Mouse (Mus musculus): ENCODE data around the gene Hspa1l.
"Not testable (repeated sequence)": the region's sequence is repeated elsewhere in the genome, so short reads cannot be mapped to it uniquely, and the experiment has no call there.

Hspa1l gene

DNA sequence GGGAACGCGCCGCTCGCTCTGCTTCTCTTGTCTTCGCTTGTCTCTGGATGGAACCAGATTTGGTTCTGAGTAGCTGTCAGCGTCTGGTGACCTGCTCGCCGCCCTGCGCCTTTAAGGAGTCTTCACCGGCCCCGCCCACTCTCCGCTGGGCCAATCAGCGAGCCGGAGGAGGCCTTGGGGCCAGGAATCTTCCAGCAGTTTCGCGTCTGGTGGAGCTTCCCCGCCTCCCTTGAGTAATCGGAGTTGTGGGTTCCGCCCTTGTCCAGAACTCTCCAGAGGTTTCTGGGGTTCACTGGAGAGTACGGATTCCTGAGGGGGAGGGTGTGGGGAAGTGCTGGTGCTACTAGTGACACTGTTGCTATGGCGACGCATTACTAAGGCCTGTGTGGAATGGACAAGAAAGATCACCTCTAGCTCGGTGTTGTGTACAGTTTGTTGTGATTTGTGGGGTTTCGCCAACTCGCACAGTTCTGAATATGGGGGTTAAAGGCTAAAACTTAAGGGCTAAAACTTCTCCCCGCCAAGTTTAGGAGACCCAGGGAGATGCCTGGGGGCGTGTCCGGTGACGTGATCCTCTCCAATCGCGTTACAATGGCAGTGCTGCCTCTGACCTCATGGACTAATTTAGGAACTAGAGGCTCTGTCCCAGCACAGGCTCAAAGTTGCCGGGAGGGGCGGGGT is at the start of gene Hspa1l, which contains the start of gene Hspa1a:
Gene Hspa1l, plus strand, starts transcription at position 635 of the 681 bp plus-strand sequence.
Gene Hspa1a, minus strand, starts transcription at position 88 of the 681 bp plus-strand sequence.
- not testable (repeated sequence) for DNase-seq (ENCODE audit: low read depth)

DNA sequence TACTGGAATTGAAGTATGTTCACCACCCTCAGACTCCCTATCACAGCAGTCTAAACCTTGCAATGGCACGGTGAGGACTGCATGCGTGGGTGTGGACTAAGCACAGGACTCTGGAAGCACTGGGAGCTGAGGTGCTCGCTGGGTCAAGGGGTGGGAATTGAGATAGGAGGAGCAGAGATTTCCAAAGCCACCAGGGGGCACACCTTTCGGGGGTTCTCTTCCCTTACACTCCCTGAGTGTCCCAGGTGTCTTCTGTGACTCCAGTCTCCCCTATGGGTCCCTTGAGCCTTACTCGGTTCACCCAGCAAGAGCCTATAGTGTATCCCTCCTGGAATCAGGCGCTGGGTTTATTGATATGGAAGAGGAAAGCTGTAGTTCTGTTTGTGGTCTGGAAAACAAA is 49.6 kb upstream of the Hspa1l start:
- DNase-seq (ENCODE audit: low read depth): no peak

DNA sequence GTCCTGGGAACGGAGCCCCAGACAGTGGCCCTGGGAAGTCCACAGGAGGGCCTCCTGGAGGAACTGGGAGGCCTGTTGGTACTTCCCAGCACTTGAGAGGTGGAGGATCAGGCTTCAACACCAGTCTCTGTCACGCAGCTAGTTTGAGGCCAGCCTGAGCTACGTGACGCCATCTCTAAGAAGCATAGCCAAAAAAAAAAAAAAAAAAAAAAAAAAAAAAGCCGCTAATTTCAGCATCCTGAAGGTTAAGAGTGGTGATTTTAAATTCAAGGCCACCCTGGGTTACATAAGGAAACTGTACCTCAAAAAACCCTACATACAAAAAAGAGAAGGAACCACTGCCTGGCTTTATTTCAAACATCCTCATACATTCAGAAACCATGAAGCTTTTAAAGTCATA is 48.2 kb upstream of the Hspa1l start:
- no peak for DNase-seq (ENCODE audit: low read depth)

- no peak for DNase-seq (ENCODE audit: low read depth)
Observed at GRCm38 (mm10) chr17:34927306-34928019, 45.0 kb upstream of the Hspa1l start.

DNA sequence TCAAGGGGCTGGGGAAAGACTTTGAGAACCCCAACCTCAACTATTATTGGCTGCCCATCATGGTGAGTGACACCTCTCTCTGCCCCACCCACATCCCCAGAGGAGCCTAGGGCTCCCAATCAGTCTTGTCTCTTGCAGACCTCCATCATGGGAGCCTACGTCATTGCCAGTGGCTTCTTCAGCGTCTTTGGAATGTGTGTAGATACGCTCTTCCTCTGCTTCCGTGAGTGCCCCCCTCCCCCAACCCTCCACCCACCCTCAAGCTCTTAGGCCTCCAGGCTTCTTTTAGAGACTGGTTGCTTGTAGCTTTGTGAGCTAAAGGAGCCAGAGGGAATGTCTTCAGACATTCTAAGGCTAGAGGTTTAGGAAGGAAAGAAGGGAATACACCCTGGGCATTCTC is 43.7 kb upstream of the Hspa1l start:
- DNase-seq (ENCODE audit: low read depth): no peak

- peak; percentile 99 for DNase-seq (ENCODE audit: low read depth)
Observed at GRCm38 (mm10) chr17:34931061-34931734, 41.3 kb upstream of the Hspa1l start, which contains the start of gene Neu1. Gene Neu1 (plus strand): TSS chr17:34931253.

- no peak for DNase-seq (ENCODE audit: low read depth)
Observed at GRCm38 (mm10) chr17:34931735-34932098, 40.8 kb upstream of the Hspa1l start.

GRCm38 (mm10) chr17:34932287-34932686 is 40.2 kb upstream of the Hspa1l start:
- DNase-seq (ENCODE audit: low read depth): no peak

GRCm38 (mm10) chr17:34934031-34934430 is 38.5 kb upstream of the Hspa1l start:
- no peak for DNase-seq (ENCODE audit: low read depth)

DNA sequence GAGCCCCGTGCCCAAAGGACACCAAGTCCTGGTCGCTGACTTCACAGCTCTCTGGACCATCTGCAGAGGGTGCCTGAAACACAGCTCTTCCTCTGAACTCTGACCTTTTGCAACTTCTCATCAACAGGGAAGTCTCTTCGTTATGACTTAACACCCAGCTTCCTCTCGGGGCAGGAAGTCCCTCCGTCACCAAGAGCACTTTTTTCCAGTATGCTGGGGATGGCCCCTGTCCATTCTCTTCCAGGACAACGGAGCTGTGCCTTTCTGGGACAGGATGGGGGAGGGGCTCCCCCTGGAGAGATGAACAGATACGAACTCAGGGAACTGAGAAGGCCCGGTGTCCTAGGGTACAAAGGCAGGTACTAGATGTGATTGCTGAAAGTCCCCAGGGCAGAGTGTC is 37.7 kb upstream of the Hspa1l start:
- no peak for DNase-seq (ENCODE audit: low read depth)

DNA sequence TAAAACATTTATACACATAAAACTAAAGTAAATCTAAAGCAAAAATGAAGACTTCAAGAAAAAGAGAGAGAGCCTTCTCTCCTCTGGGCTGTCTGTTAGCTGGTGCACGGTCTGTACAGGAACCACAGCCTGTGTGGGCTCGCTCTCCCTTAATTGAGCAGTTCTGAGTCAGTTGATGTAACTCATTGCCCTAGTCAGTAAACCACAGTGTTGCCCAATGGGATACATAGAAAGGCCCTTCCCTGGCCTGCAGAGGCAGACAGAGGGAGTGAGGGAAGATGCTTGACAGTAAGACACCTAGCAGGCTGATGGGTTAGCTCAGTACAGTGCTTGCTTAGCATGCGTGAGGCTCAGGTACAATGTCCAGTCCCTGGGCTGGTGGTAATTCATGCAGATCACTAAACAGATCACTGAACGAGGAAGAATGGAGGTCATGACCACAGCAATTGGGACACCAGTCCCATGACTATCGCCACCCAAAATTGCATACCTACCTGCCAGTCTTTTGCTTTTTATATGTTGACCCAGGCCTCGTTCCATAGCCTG is 34.5 kb upstream of the Hspa1l start:
- no peak for DNase-seq (ENCODE audit: low read depth)

- no peak for DNase-seq (ENCODE audit: low read depth)
Observed at GRCm38 (mm10) chr17:34941344-34942041, 31.0 kb upstream of the Hspa1l start.

GRCm38 (mm10) chr17:34943128-34943815 is 29.2 kb upstream of the Hspa1l start:
- no peak for DNase-seq (ENCODE audit: low read depth)

DNA sequence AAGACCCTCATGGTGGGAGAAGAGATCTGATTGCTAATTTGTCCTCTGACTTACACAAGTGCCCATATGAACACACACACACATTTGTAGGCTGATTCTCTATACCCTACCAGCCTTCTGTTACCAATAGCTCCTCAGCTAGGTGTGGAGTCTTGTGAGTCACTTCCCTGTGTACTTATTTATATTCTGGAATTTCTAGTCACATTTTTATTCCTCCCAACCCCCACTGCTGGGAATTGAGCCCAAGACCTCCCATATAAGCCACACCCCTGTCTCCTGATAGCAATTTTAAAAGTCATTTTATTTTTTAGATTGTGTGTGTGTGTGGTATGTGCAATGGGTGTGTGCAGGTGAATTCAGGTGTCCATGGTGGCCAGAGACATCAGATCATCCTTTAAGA is 28.1 kb upstream of the Hspa1l start:
- DNase-seq (ENCODE audit: low read depth): no peak

- no peak for DNase-seq (ENCODE audit: low read depth)
Observed at GRCm38 (mm10) chr17:34946486-34947140, 25.9 kb upstream of the Hspa1l start.

DNA sequence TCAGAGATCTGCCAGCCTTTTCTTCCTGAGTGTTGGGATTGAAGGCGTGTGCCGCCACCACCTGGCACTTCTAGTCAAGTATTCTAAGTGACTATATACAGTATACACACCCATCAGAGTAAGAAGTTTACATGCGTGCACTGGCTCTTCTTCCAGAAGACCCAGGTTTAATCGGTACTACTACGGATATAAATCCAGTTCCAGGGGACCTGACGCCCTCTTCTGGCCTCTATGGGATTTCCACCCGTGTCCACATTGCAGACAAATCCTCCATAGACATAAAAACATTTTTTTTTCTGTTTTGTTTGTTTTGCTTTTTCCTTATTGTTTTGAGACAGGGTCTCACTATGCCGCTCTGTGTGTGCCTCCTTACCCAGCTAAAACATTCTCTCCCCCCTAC is 24.9 kb upstream of the Hspa1l start:
- DNase-seq (ENCODE audit: low read depth): no peak

GRCm38 (mm10) chr17:34948721-34949552 is 23.6 kb upstream of the Hspa1l start:
- not testable (repeated sequence) for DNase-seq (ENCODE audit: low read depth)

DNA sequence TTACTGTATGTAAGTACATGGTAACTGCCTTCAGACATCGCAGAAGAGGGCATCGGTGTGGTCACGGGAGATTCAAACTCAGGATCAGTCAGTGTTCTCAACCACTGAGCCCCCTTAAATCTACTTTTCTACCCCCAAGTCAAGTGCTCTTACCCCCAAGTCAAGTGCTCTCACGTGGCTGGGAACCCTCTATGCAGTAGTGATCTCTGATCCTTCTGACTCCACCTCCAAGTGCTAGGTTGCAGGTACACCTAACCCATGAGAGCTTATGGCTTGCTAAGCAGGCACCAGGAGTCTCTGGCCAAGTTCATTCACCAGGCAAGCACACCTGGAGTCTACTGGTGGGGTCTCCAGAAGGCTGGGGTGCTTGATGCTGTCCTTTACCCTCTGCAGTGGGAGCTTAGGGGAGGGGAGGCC is 22.9 kb upstream of the Hspa1l start:
- no peak for DNase-seq (ENCODE audit: low read depth)

DNA sequence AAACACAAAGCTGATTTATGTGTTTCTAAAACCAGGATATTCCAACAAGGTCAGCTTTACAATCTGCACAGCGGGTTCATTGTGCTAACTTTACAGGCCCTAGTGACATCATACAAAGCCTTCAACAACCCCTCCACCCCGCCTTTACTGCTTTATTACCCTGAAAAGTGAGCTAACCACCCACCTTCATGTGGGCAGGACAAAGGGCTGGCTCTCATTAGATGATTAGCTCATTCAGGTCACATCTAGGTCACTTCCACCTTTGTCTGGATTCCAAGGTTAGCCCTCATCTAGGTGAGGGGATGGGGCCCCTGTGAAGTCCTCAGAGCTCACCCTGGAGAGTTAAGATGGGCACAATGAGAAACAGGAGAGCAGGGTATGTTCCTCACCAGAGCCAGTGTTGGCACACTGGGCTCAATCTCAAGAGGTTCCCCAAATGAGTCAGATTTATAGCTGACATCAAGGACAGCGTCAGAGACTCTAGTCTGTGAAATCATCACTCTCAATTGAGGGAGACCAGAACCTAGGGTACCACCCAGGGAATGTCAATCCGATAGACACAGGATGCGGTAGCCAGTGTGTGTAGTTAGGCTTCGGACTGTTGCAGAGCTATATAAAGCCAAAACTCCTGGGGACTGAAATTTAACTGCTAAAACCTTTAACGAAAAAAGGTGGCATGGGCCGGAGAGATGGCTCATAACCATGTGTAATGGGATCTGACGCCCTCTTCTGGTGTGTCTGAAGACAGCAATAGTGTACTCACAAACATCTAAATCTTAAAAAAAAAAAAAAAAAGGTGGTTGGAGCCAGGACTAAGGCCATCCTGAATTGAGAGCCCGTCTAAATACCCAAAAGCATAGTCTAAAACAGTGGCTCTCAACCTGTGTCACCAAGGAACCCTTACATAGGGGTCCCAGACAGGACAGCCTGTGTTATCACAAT is 21.7 kb upstream of the Hspa1l start:
- DNase-seq (ENCODE audit: low read depth): no peak

Measured in c-Kit-positive CD71-positive TER-119-negative erythroid progenitor cells, embryonic 14.5 days (primary cell).